Mouse (Mus musculus): ENCODE data around the gene Mdfic. TPM values are rescaled to one million over a fixed set of nuclear protein-coding genes. Genes with fewer than 3 reads are reported as not detected.

Mdfic gene
- total and polyA plus RNA-seq, 2 experiments from 2014 or later: 0.52 to 4.2 TPM

GRCm38 (mm10) chr6:15724304-15724703 lies 3.8 kb downstream of the Mdfic start:
- no peaks in the 10 kb centered on the region for H3K36me3 ChIP-seq (ENCODE audit: insufficient read depth, low read length)
- no peak overlapping the region for H3K4me3 ChIP-seq (ENCODE audit: low read depth, low read length)
- WGBS: 73% methylated on average over 4 of the region's 4 CpGs
- H3K9ac ChIP-seq (replicated peaks; ENCODE audit: low read length, poor library complexity, severe bottlenecking): no peak overlapping the region
- no peaks in the 10 kb centered on the region for H3K9me3 ChIP-seq (ENCODE audit: low read length)
- H3K27ac ChIP-seq (ENCODE audit: low read depth, low read length): no peak overlapping the region
- no peak for ATAC-seq (ENCODE audit: low FRiP score)
- no peaks in the 10 kb centered on the region; the same call in 1 of the 2 replicates for H3K4me1 ChIP-seq (ENCODE audit: insufficient read depth, low read length)
- H3K4me2 ChIP-seq (ENCODE audit: low read depth, low read length, poor library complexity, severe bottlenecking): no peak overlapping the region
- H3K27me3 ChIP-seq (ENCODE audit: insufficient read depth, low read length): peaks cover 7% of the 10 kb centered on the region; the same call in 1 of the 2 replicates
- no peak for TF ChIP-seq CTCF (IDR thresholded peaks at IDR 0.05)
- no peak for DNase-seq (ENCODE audit: low spot score)

DNA sequence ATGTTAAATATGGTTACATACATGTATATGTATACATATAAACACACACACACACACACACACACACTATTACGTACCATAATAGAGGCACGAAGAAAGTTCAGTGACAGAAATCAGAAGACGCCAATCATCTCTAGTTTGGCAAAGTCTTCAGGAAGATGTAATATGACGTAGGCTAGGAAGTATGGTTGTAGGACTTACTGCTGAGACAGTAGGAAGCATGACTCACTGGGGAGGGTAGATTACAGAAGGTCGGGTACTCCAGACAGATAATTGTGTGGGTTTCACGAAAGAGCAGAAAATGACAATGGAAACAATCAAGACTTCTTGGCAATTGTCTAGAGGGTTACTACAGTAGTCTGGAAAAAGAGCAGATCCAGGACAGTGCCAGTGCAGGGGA lies 6.0 kb downstream of the Mdfic start:
- Histone ChIP-seq H3K4me1 (ENCODE audit: insufficient read depth, low read length) (no peaks in the 10 kb centered on the region; the same call in 1 of the 2 replicates), H3K9ac (replicated peaks; ENCODE audit: low read length, poor library complexity, severe bottlenecking) (no peak overlapping the region), H3K9me3 (ENCODE audit: low read length) (no peaks in the 10 kb centered on the region), H3K27ac (ENCODE audit: low read depth, low read length) (no peak overlapping the region), H3K4me2 (ENCODE audit: low read depth, low read length, poor library complexity, severe bottlenecking) (no peak overlapping the region), H3K4me3 (ENCODE audit: low read depth, low read length) (no peak overlapping the region), H3K36me3 (ENCODE audit: insufficient read depth, low read length) (no peaks in the 10 kb centered on the region), H3K27me3 (ENCODE audit: insufficient read depth, low read length) (0 out of 2 replicates have a peak, but pooled peaks cover 2% of the 10 kb centered on the region)
- ATAC-seq (ENCODE audit: low FRiP score) (no peak), DNase-seq (ENCODE audit: low spot score) (no peak)
- WGBS: 90% methylated on average over 6 of the region's 6 CpGs
- TF ChIP-seq CTCF (IDR thresholded peaks at IDR 0.05): no peak

DNA sequence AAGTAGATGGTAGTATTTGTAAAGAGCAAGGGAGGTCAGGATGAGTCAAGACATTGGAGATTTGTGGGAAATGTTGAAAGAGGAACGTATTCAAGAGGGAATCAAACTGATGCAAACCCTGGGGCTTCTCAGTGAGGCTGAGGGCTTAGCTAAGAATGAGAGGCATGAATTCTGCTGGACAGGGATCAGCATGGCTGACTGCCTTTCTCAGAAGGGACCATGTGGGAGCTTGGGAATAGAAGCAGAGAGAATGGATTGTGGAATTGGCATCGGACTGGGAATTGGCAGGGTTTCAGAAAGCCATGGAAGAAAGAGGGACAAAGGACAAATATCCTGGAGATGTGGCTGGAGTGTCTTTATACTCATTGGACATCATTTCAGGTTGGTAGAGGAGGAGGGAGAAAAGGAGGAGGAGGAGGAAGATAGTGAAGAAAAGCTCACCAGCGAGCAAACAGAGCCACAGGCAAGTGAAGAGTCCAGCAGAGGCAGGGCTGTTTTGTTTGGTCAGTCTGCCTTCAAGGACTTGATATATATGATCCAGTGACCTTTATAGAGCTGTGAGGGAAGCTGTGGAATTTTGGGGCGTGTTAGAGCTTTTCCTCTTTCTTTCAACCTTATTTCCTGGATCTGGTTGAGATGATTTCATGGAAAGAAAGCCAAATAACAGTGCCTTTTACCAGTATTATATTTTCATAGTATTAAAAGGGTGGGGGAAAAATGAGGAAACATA lies 7.4 kb downstream of the Mdfic start:
- Histone ChIP-seq H3K9ac (replicated peaks; ENCODE audit: low read length, poor library complexity, severe bottlenecking) (no peak overlapping the region), H3K27ac (ENCODE audit: low read depth, low read length) (no peak overlapping the region), H3K27me3 (ENCODE audit: insufficient read depth, low read length) (no peaks in the 10 kb centered on the region), H3K36me3 (ENCODE audit: insufficient read depth, low read length) (no peaks in the 10 kb centered on the region), H3K9me3 (ENCODE audit: low read length) (no peaks in the 10 kb centered on the region), H3K4me2 (ENCODE audit: low read depth, low read length, poor library complexity, severe bottlenecking) (no peak overlapping the region), H3K4me3 (ENCODE audit: low read depth, low read length) (no peak overlapping the region), H3K4me1 (ENCODE audit: insufficient read depth, low read length) (no peaks in the 10 kb centered on the region)
- DNase-seq (ENCODE audit: low spot score): peak; percentile 8
- no peak for TF ChIP-seq CTCF (IDR thresholded peaks at IDR 0.05)
- ATAC-seq (ENCODE audit: low FRiP score): no peak
- 47% methylated on average over 4 of the region's 4 CpGs for WGBS

GRCm38 (mm10) chr6:15728844-15729577 lies 8.6 kb downstream of the Mdfic start:
- no peak for TF ChIP-seq CTCF (IDR thresholded peaks at IDR 0.05)
- H3K4me1 ChIP-seq (ENCODE audit: insufficient read depth, low read length): no peaks in the 10 kb centered on the region
- H3K9me3 ChIP-seq (ENCODE audit: low read length): no peaks in the 10 kb centered on the region
- no peak overlapping the region for H3K9ac ChIP-seq (replicated peaks; ENCODE audit: low read length, poor library complexity, severe bottlenecking)
- ATAC-seq (ENCODE audit: low FRiP score): no peak
- no peak overlapping the region for H3K4me2 ChIP-seq (ENCODE audit: low read depth, low read length, poor library complexity, severe bottlenecking)
- no peak overlapping the region for H3K27ac ChIP-seq (ENCODE audit: low read depth, low read length)
- whole genome bisulfite sequencing: 91% methylated on average over 6 of the region's 6 CpGs
- no peak overlapping the region for H3K4me3 ChIP-seq (ENCODE audit: low read depth, low read length)
- DNase-seq (ENCODE audit: low spot score): no peak
- no peaks in the 10 kb centered on the region for H3K36me3 ChIP-seq (ENCODE audit: insufficient read depth, low read length)
- no peaks in the 10 kb centered on the region for H3K27me3 ChIP-seq (ENCODE audit: insufficient read depth, low read length)

DNA sequence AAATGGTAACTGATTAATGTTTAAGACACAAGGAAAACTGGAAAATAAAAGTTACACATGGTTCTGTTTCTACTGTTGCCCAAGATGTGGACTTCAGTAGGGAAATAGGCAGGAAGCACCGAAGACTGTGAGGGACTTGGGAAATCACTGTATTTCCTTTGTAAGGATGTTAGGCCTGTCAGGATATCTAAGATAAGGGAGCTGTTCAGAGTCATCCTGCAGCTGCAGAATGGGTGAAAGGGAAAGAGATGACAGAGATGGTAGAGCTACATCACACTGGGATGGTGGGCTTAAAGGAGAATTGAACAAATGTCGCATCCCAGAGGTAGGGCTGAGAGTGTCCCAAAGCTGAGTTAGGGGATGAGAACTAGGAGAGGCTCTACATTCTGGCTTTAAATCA lies 9.8 kb downstream of the Mdfic start:
- WGBS: 82% methylated on average over 2 of the region's 2 CpGs
- no peaks in the 10 kb centered on the region for H3K36me3 ChIP-seq (ENCODE audit: insufficient read depth, low read length)
- no peak overlapping the region for H3K4me2 ChIP-seq (ENCODE audit: low read depth, low read length, poor library complexity, severe bottlenecking)
- DNase-seq (ENCODE audit: low spot score) (no peak), ATAC-seq (ENCODE audit: low FRiP score) (no peak)
- no peaks in the 10 kb centered on the region for H3K27me3 ChIP-seq (ENCODE audit: insufficient read depth, low read length)
- H3K4me1 ChIP-seq (ENCODE audit: insufficient read depth, low read length): no peaks in the 10 kb centered on the region
- no peak overlapping the region for H3K27ac ChIP-seq (ENCODE audit: low read depth, low read length)
- H3K9me3 ChIP-seq (ENCODE audit: low read length): no peaks in the 10 kb centered on the region
- H3K9ac ChIP-seq (replicated peaks; ENCODE audit: low read length, poor library complexity, severe bottlenecking): no peak overlapping the region
- no peak overlapping the region for H3K4me3 ChIP-seq (ENCODE audit: low read depth, low read length)
- TF ChIP-seq CTCF (IDR thresholded peaks at IDR 0.05): no peak

GRCm38 (mm10) chr6:15730666-15731065 lies 10.2 kb downstream of the Mdfic start:
- Histone ChIP-seq H3K9me3 (ENCODE audit: low read length) (no peaks in the 10 kb centered on the region), H3K27ac (ENCODE audit: low read depth, low read length) (no peak overlapping the region), H3K36me3 (ENCODE audit: insufficient read depth, low read length) (no peaks in the 10 kb centered on the region), H3K27me3 (ENCODE audit: insufficient read depth, low read length) (no peaks in the 10 kb centered on the region), H3K4me3 (ENCODE audit: low read depth, low read length) (no peak overlapping the region), H3K4me2 (ENCODE audit: low read depth, low read length, poor library complexity, severe bottlenecking) (no peak overlapping the region), H3K4me1 (ENCODE audit: insufficient read depth, low read length) (no peaks in the 10 kb centered on the region), H3K9ac (replicated peaks; ENCODE audit: low read length, poor library complexity, severe bottlenecking) (no peak overlapping the region)
- ATAC-seq (ENCODE audit: low FRiP score) (no peak), DNase-seq (ENCODE audit: low spot score) (no peak)
- 71% methylated on average over 4 of the region's 4 CpGs for WGBS
- TF ChIP-seq CTCF (IDR thresholded peaks at IDR 0.05): no peak
